Mouse (Mus musculus) embryonic fibroblast, embryonic 13.5 days (primary cell): ENCODE results near the gene Celsr1. TPM values are rescaled to one million over a fixed set of nuclear protein-coding genes. Genes with fewer than 3 reads are reported as not detected.

Experiments used
- H3K27ac ChIP-seq: 2 replicates; pipeline ENCODE4 v1.5.1; 2012; ENCODE audit warnings: low read length, control low read depth, inconsistent platforms; ENCODE audit not compliant: insufficient read depth
- H3K4me1 ChIP-seq: 2 replicates; pipeline ENCODE4 v1.6.1; 2011; ENCODE audit warnings: low read length; ENCODE audit not compliant: control insufficient read depth, insufficient read depth
- H3K4me3 ChIP-seq: 2 replicates; pipeline ENCODE4 v1.5.1; 2011; ENCODE audit warnings: mild to moderate bottlenecking, control low read depth, low read length; ENCODE audit not compliant: insufficient read depth
- CTCF ChIP-seq: IDR thresholded peaks from 2 replicates; pipeline ENCODE4 v1.5.1; 2011; ENCODE audit warnings: mild to moderate bottlenecking, control low read depth, low read length, moderate library complexity, borderline replicate concordance; ENCODE audit not compliant: insufficient read depth
- POLR2A ChIP-seq: IDR thresholded peaks from 2 replicates; pipeline ENCODE4 v1.6.1; 2011; ENCODE audit warnings: low read depth, mild to moderate bottlenecking, control low read depth, low read length, moderate library complexity
- polyA plus RNA-seq: library from polyadenylated mRNA; stranded (reverse); fragments of >200 nt; gene quantifications from 2 replicates; pipeline ENCODE4 v1.2.4, GENCODE M21; 2011; ENCODE audit warnings: low read depth; ENCODE audit not compliant: missing spikeins, insufficient read length

The Celsr1 gene
- polyA plus RNA-seq, 1 experiment, result 0.91 TPM

DNA sequence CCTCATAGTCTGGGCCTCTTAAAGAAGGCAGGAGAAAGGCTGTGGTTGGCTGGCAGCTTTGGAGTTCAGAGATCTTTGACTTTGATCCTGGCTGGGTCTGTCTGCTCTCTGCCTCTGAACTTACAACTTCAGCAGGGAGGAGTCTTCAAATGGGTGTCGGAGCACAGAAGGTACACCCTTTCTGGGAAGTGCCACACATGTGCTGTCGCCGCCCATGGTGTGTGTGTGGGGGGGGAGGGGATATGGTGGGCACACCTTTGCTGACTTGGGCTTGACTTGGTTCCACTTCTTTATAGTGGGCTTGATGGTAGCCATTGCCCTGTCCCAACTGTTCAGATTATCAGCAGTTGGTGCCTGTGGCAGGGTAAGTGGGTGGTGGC lies 31.3 kb upstream of the Celsr1 start:
- peaks cover 22% of the 10 kb centered on the region for H3K4me1 ChIP-seq
- H3K27ac ChIP-seq, result no peak overlapping the region

DNA sequence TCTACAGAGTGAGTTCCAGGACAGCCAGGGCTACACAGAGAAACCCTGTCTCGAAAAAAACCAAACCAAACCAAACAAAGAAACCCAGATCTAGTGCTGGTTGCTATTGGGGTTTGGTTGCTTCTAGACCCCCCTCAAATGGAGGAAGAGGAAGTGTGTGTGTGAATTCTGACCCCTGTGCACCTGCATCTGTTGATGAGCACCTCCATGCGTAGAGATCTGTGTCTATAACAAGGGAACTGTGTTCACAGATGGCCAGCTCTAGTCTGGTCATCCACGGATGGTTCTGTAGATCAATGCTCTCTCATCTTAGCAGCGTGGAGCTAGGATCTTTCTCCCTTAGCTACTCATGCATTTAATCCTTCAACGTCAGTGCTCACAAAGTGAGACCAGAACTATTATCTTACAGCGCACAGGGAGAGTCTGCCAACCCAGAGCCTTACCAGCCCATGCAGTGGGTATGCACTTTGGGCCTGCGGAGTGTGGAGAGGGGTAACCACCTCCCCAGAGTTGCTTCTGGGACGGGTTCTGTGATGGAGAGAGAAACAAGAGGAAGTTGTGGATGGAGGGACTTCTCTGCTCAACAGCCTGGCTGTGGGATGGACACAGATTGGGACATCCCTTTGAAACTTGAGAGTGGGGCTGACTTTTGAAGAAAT lies 30.7 kb upstream of the Celsr1 start:
- H3K27ac ChIP-seq, result no peak overlapping the region
- peaks cover 19% of the 10 kb centered on the region for H3K4me1 ChIP-seq
- TF ChIP-seq CTCF (no peak), POLR2A (no peak)
- H3K4me3 ChIP-seq, result no peak overlapping the region

More for the DNA sequence above, 31.3 kb upstream of the Celsr1 start:
- H3K4me3 ChIP-seq, result no peak overlapping the region
- no peak for TF ChIP-seq POLR2A
- no peak for TF ChIP-seq CTCF

GRCm38 (mm10) chr15:86061848-86062481 lies 28.4 kb upstream of the Celsr1 start:
- H3K27ac ChIP-seq, result no peak overlapping the region
- H3K4me3 ChIP-seq, result no peak overlapping the region
- no peak for TF ChIP-seq CTCF
- TF ChIP-seq POLR2A, result no peak
- peaks cover 12% of the 10 kb centered on the region for H3K4me1 ChIP-seq

DNA sequence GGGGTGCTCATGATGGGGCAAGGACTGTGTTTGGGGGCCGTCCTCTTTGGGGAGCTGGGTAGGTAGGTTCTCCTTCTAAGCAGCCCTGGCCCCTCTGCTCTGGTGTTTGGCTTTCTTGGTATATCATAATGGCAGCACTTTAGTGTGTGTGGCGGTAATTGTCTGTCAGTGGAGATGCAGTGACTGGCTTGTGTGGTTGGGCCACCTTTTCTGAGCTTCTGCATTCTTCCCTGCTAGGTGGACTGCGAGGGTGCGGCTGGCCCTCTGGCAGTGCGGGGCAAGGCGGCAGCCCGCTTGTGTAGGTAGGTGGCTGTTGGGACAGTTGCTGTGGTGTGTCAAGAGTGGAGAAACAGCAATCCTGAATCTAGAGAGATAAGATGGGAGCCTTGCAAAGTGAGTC lies 27.6 kb upstream of the Celsr1 start:
- peaks cover 10% of the 10 kb centered on the region; the same call in 1 of the 2 replicates for H3K4me1 ChIP-seq
- TF ChIP-seq CTCF, result no peak
- no peak for TF ChIP-seq POLR2A
- no peak overlapping the region for H3K4me3 ChIP-seq
- H3K27ac ChIP-seq, result no peak overlapping the region

DNA sequence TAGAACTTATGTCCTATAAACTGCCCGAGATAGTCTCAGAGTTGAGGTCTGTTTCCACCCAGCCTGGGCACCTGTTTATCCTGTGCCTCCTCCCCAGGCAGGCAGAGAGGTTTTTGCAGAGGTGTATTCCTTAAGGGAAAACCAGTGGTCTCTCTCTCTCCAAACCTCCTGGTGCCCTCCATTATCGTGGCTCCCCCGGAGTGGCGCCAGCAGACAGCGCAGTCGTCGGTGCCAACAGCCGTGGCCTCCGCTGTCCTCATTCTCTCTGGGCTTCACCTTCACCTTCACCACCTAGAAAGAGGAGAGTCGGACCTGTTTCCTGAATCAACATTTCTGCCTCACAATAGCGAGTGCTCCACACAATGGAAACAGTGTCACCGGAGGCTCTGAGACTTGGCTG lies 27.0 kb upstream of the Celsr1 start:
- H3K27ac ChIP-seq, result no peak overlapping the region
- TF ChIP-seq CTCF, result no peak
- TF ChIP-seq POLR2A, result no peak
- no peak overlapping the region for H3K4me3 ChIP-seq
- peaks cover 10% of the 10 kb centered on the region; the same call in 1 of the 2 replicates for H3K4me1 ChIP-seq

- peaks cover 10% of the 10 kb centered on the region; the same call in 1 of the 2 replicates for H3K4me1 ChIP-seq
- peak overlapping the region; percentile 61; the same call in 1 of the 2 replicates for H3K4me3 ChIP-seq
- no peak overlapping the region for H3K27ac ChIP-seq
- TF ChIP-seq CTCF (no peak), POLR2A (no peak)
Measured at GRCm38 (mm10) chr15:86059835-86060380, 26.3 kb upstream of the Celsr1 start.

- peak overlapping the region; percentile 61 for H3K4me3 ChIP-seq
- H3K27ac ChIP-seq, result no peak overlapping the region
- H3K4me1 ChIP-seq, result peaks cover 10% of the 10 kb centered on the region; the same call in 1 of the 2 replicates
- TF ChIP-seq CTCF (no peak), POLR2A (peak; percentile 38; the same call in 1 of the 2 replicates)
Measured at GRCm38 (mm10) chr15:86058931-86059834, 25.6 kb upstream of the Celsr1 start.

- H3K27ac ChIP-seq, result no peak overlapping the region
- H3K4me1 ChIP-seq, result peaks cover 10% of the 10 kb centered on the region; the same call in 1 of the 2 replicates
- H3K4me3 ChIP-seq, result peak overlapping the region; percentile 61
- no peak for TF ChIP-seq CTCF
- TF ChIP-seq POLR2A, result peak; percentile 47
Measured at GRCm38 (mm10) chr15:86058394-86058915, 24.9 kb upstream of the Celsr1 start.

DNA sequence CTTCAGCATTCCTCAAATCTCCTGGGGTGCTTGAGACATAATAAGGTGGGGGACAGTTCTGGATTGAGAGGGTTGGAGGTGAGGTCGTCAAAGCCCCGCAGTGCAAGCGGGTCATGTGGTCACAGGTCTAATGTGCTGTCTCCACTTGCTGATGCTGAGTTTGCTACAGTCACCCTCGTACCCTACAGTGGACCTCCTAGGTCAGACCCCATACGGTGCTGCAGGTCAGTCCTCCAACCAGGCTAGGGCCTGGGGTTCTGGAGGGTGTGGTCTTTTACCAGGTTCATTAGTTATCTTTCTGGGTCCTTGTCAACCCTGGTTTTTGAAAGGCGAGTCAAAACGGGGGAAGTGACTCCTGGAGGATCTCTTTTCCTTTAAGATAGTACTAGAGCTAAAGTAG lies 24.3 kb upstream of the Celsr1 start:
- Histone ChIP-seq H3K27ac (no peak overlapping the region), H3K4me1 (peaks cover 10% of the 10 kb centered on the region; the same call in 1 of the 2 replicates), H3K4me3 (peak overlapping the region; percentile 53)
- TF ChIP-seq POLR2A (no peak), CTCF (no peak)
